Comparison of ENCODE assay signal across 8 mouse cellular contexts in the genomic region with DNA sequence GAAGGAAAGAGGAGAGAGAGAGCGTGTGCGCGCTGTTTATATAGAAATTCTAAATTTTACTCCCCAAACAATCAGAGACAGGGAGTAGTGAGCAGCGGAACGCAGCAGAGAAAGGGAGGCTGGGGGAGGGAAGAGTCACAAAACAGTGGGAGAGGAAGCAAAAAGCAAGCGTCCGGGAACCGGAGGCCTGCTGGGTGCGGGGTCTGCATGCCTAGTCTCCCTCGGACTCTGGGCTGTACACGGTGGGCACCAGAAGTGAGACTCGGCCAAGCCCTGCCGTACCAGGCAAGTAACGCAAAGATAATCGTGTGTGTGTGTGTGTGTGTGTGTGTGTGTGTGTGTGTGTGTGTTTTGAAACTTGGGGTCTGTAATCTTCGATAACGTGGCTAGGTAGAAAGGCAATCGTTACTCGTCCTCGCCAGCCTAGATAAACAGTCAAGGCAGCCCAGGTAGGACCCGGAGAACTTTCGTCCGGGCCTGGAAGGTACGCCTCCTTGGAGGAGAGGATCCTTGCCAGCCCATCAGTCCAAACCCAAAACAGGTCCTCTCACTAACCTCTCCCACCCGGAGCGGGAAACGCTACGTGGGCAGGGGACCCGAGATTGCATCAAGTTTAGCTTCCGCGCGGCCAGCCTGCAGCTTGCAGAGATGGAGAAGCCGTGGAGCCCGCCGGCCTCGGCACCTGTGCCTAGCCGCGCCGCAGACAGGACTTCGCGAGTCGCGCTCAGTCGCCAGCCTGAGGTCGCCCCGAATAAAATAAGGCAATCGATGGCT. TPM values are rescaled to one million over a fixed set of nuclear protein-coding genes. Genes with fewer than 3 reads are reported as not detected.
DNase-seq lines count a peak whose midpoint lies in the region; ATAC-seq and TF ChIP-seq lines count a peak whose summit lies in the region.

No protein-coding gene starts in this region.

- no peaks in the 10 kb centered on the region for H3K36me3 ChIP-seq in neural tube, embryonic 15.5 days

- no peaks in the 10 kb centered on the region for H3K9me3 ChIP-seq in neural tube, embryonic 15.5 days (replicated peaks)

- no peak; the same call in 1 of the 2 replicates for TF ChIP-seq POLR2A in cortical plate, adult 2 months (IDR thresholded peaks at IDR 0.05; ENCODE audit: extremely low read depth, insufficient read depth, low read length)

- under 1% methylated on average over 47 of the region's 47 CpGs for WGBS in neural tube, embryonic 15.5 days

- peak overlapping the region; percentile 87 for H3K4me2 ChIP-seq in neural tube, embryonic 15.5 days

- H3K4me1 ChIP-seq in cortical plate, adult 2 months (ENCODE audit: control insufficient read depth, insufficient read depth, low read length) = no peaks in the 10 kb centered on the region
- H3K4me1 ChIP-seq in neural tube, embryonic 15.5 days = peaks cover 27% of the 10 kb centered on the region

- H3K27me3 ChIP-seq in neural tube, embryonic 15.5 days (replicated peaks) = no peaks in the 10 kb centered on the region

- H3K27ac ChIP-seq in layer of hippocampus, adult 2 months = peak overlapping the region; percentile 100
- peak overlapping the region; percentile 96 for H3K27ac ChIP-seq in cortical plate, adult 2 months (ENCODE audit: insufficient read depth, low read length)
- peak overlapping the region; percentile 94 for H3K27ac ChIP-seq in neural tube, embryonic 15.5 days (replicated peaks)

- TF ChIP-seq CTCF in layer of hippocampus, adult 2 months (conservative IDR thresholded peaks at IDR 0.05) = no peak
- no peak for TF ChIP-seq CTCF in cortical plate, adult 2 months (IDR thresholded peaks at IDR 0.05; ENCODE audit: extremely low read depth, insufficient read depth, low read length)

- intact Hi-C loops in heart, postnatal 14 days (cut with DNase I) = loop anchor here (5.0 to 10.0 kb wide), 3 partner anchors 220 to 1158 kb away; no protein-coding TSS in a partner anchor
- intact Hi-C loops in left cerebral cortex, postnatal 36 days (cut with DNase I) = loop anchor here (5.0 to 10.0 kb wide), 2 partner anchors 372 to 825 kb away; no protein-coding TSS in a partner anchor

- H3K4me3 ChIP-seq in layer of hippocampus, adult 2 months = peak overlapping the region; percentile 91
- H3K4me3 ChIP-seq in cortical plate, adult 2 months (ENCODE audit: insufficient read depth, low read length) = peak overlapping the region; percentile 97
- H3K4me3 ChIP-seq in neural tube, embryonic 15.5 days (replicated peaks) = peak overlapping the region; percentile 87

- peak; percentile 3; the same call in 1 of the 2 replicates for ATAC-seq in neural tube, embryonic 15.5 days (ENCODE audit: low FRiP score)

- H3K9ac ChIP-seq in neural tube, embryonic 15.5 days (replicated peaks) = peak overlapping the region; percentile 74

- no peak for DNase-seq in layer of hippocampus, adult 2 months (ENCODE audit: low spot score in 2 of 2)
- DNase-seq in layer of hippocampus, adult 9-11 months = no peak
- peak; percentile 60 for DNase-seq in NIH3T3 (ENCODE audit: low read depth)
- peak; percentile 29 to 34 for DNase-seq in heart, postnatal 14 days
- peak; percentile 70 to 76 for DNase-seq in left cerebral cortex, postnatal 36 days (ENCODE audit: low spot score in 2 of 2)
- DNase-seq in thymus, adult 18-20 months = no peak

RNA-seq across cellular contexts. Expression of gene Nr2f1, which starts 3.2 kb away (rescaled TPM):
- 10 to 100 TPM; 89.4 to 98.1 TPM for total RNA-seq in layer of hippocampus, adult 2 months (2021)
- 158 and 169 TPM in 2 replicates for polyA plus RNA-seq in cortical plate, adult 2 months (2012; rRNA removed)
- total RNA-seq in heart, postnatal 14 days (2021) = 1 to 10 TPM; 3.8 to 4.9 TPM
- total RNA-seq in left cerebral cortex, postnatal 36 days (2021) = 100 to 1,000 TPM; 128 to 130 TPM
- 30.3 and 37.8 TPM in 2 replicates for polyA plus RNA-seq in neural tube, embryonic 15.5 days (2015; fragmentation: Nextera tagmentation; extraction: Ambion mirVana)

Comparison
In these comparisons a context has a peak if more than half of its experiments do, and no peak if none do; other contexts are left out.
1. DNase-seq: peak in NIH3T3 (single experiment), heart, postnatal 14 days (2 of 2) and left cerebral cortex, postnatal 36 days (2 of 2); none in layer of hippocampus, adult 2 months (0 of 2), layer of hippocampus, adult 9-11 months (single experiment) and thymus, adult 18-20 months (0 of 2).
2. RNA of gene Nr2f1, which starts 3.2 kb away (total RNA-seq): 128 to 130 TPM in left cerebral cortex, postnatal 36 days and 89.4 to 98.1 TPM in layer of hippocampus, adult 2 months; 3.8 to 4.9 TPM in heart, postnatal 14 days; every median in the first group is over 10 times any median in the second.
3. Peak in every context shown above with its lines, with median percentiles within 50 percentile points of each other: H3K27ac ChIP-seq and H3K4me3 ChIP-seq.